Mouse (Mus musculus): ENCODE results near the gene Terb2. TPM values are rescaled to one million over a fixed set of nuclear protein-coding genes. Genes with fewer than 3 reads are reported as not detected.
"Not testable (repeated sequence)": the region's sequence is repeated elsewhere in the genome, so short reads cannot be mapped to it uniquely, and the experiment has no call there.

Terb2 gene
- polyA plus RNA-seq, 1 experiment = not detected

GRCm38 (mm10) chr2:122172188-122172587 is 13.9 kb upstream of the Terb2 start:
- no peak overlapping the region for H3K4me3 ChIP-seq (ENCODE audit: insufficient read depth, low read depth, low read length)
- TF ChIP-seq POLR2A (IDR thresholded peaks at IDR 0.05; ENCODE audit: insufficient read depth, low read depth, low read length) (no peak), CTCF (IDR thresholded peaks at IDR 0.05; ENCODE audit: insufficient read depth, low read depth, low read length) (no peak)
- no peaks in the 10 kb centered on the region for H3K4me1 ChIP-seq (ENCODE audit: control insufficient read depth, insufficient read depth, low read length)
- H3K27ac ChIP-seq (ENCODE audit: insufficient read depth, low read depth, low read length) = no peak overlapping the region
- 93% methylated on average over 2 of the region's 2 CpGs for WGBS

GRCm38 (mm10) chr2:122180051-122180822 is 5.8 kb upstream of the Terb2 start:
- WGBS = 78% methylated on average over 8 of the region's 8 CpGs
- no peak for TF ChIP-seq POLR2A (IDR thresholded peaks at IDR 0.05; ENCODE audit: insufficient read depth, low read depth, low read length)
- no peak for TF ChIP-seq CTCF (IDR thresholded peaks at IDR 0.05; ENCODE audit: insufficient read depth, low read depth, low read length)
- Histone ChIP-seq H3K27ac (ENCODE audit: insufficient read depth, low read depth, low read length) (no peak overlapping the region), H3K4me3 (ENCODE audit: insufficient read depth, low read depth, low read length) (no peak overlapping the region), H3K4me1 (ENCODE audit: control insufficient read depth, insufficient read depth, low read length) (no peaks in the 10 kb centered on the region)

- Histone ChIP-seq H3K4me1 (ENCODE audit: control insufficient read depth, insufficient read depth, low read length) (no peaks in the 10 kb centered on the region), H3K4me3 (ENCODE audit: insufficient read depth, low read depth, low read length) (no peak overlapping the region), H3K27ac (ENCODE audit: insufficient read depth, low read depth, low read length) (no peak overlapping the region)
- TF ChIP-seq POLR2A (IDR thresholded peaks at IDR 0.05; ENCODE audit: insufficient read depth, low read depth, low read length) (no peak), CTCF (IDR thresholded peaks at IDR 0.05; ENCODE audit: insufficient read depth, low read depth, low read length) (no peak)
- 83% methylated on average over 4 of the region's 4 CpGs for WGBS
Observed at GRCm38 (mm10) chr2:122185086-122185485, 986 bp upstream of the Terb2 start.

- TF ChIP-seq CTCF (IDR thresholded peaks at IDR 0.05; ENCODE audit: insufficient read depth, low read depth, low read length) (no peak), POLR2A (IDR thresholded peaks at IDR 0.05; ENCODE audit: insufficient read depth, low read depth, low read length) (no peak)
- Histone ChIP-seq H3K4me1 (ENCODE audit: control insufficient read depth, insufficient read depth, low read length) (no peaks in the 10 kb centered on the region), H3K4me3 (ENCODE audit: insufficient read depth, low read depth, low read length) (no peak overlapping the region), H3K27ac (ENCODE audit: insufficient read depth, low read depth, low read length) (no peak overlapping the region)
- WGBS = 96% methylated on average over 3 of the region's 3 CpGs
Observed at GRCm38 (mm10) chr2:122186751-122187150, 679 bp downstream of the Terb2 start.

- no peak for TF ChIP-seq CTCF (IDR thresholded peaks at IDR 0.05; ENCODE audit: insufficient read depth, low read depth, low read length)
- TF ChIP-seq POLR2A (IDR thresholded peaks at IDR 0.05; ENCODE audit: insufficient read depth, low read depth, low read length) = no peak
Observed at GRCm38 (mm10) chr2:122191849-122192248, 5.8 kb downstream of the Terb2 start.

GRCm38 (mm10) chr2:122194509-122194929 is 8.4 kb downstream of the Terb2 start:
- Histone ChIP-seq H3K27ac (ENCODE audit: insufficient read depth, low read depth, low read length) (no peak overlapping the region), H3K4me3 (ENCODE audit: insufficient read depth, low read depth, low read length) (no peak overlapping the region), H3K4me1 (ENCODE audit: control insufficient read depth, insufficient read depth, low read length) (no peaks in the 10 kb centered on the region)
- 21% methylated on average over 1 of the region's 1 CpGs for WGBS
- TF ChIP-seq CTCF (IDR thresholded peaks at IDR 0.05; ENCODE audit: insufficient read depth, low read depth, low read length) (no peak), POLR2A (IDR thresholded peaks at IDR 0.05; ENCODE audit: insufficient read depth, low read depth, low read length) (no peak)

More at GRCm38 (mm10) chr2:122191849-122192248, 5.8 kb downstream of the Terb2 start:
- H3K27ac ChIP-seq (ENCODE audit: insufficient read depth, low read depth, low read length) = no peak overlapping the region
- WGBS = 84% methylated on average over 3 of the region's 3 CpGs
- H3K4me1 ChIP-seq (ENCODE audit: control insufficient read depth, insufficient read depth, low read length) = no peaks in the 10 kb centered on the region
- H3K4me3 ChIP-seq (ENCODE audit: insufficient read depth, low read depth, low read length) = no peak overlapping the region

- Histone ChIP-seq H3K27ac (ENCODE audit: insufficient read depth, low read depth, low read length) (no peak overlapping the region), H3K4me1 (ENCODE audit: control insufficient read depth, insufficient read depth, low read length) (no peaks in the 10 kb centered on the region), H3K4me3 (ENCODE audit: insufficient read depth, low read depth, low read length) (no peak overlapping the region)
- no peak for TF ChIP-seq CTCF (IDR thresholded peaks at IDR 0.05; ENCODE audit: insufficient read depth, low read depth, low read length)
- TF ChIP-seq POLR2A (IDR thresholded peaks at IDR 0.05; ENCODE audit: insufficient read depth, low read depth, low read length) = no peak
- 98% methylated on average over 1 of the region's 1 CpGs for WGBS
Observed at GRCm38 (mm10) chr2:122201501-122201900, 15.4 kb downstream of the Terb2 start.

GRCm38 (mm10) chr2:122206440-122207107 is 20.5 kb downstream of the Terb2 start:
- no peak overlapping the region for H3K4me3 ChIP-seq (ENCODE audit: insufficient read depth, low read depth, low read length)
- no peaks in the 10 kb centered on the region for H3K4me1 ChIP-seq (ENCODE audit: control insufficient read depth, insufficient read depth, low read length)
- TF ChIP-seq POLR2A (IDR thresholded peaks at IDR 0.05; ENCODE audit: insufficient read depth, low read depth, low read length) (no peak), CTCF (IDR thresholded peaks at IDR 0.05; ENCODE audit: insufficient read depth, low read depth, low read length) (no peak)
- WGBS = 85% methylated on average over 2 of the region's 2 CpGs
- H3K27ac ChIP-seq (ENCODE audit: insufficient read depth, low read depth, low read length) = no peak overlapping the region

GRCm38 (mm10) chr2:122210534-122211228 is 24.6 kb downstream of the Terb2 start:
- WGBS = 47% methylated on average over 3 of the region's 3 CpGs
- H3K4me3 ChIP-seq (ENCODE audit: insufficient read depth, low read depth, low read length) = no peak overlapping the region
- no peak overlapping the region for H3K27ac ChIP-seq (ENCODE audit: insufficient read depth, low read depth, low read length)
- TF ChIP-seq CTCF (IDR thresholded peaks at IDR 0.05; ENCODE audit: insufficient read depth, low read depth, low read length) = no peak
- TF ChIP-seq POLR2A (IDR thresholded peaks at IDR 0.05; ENCODE audit: insufficient read depth, low read depth, low read length) = no peak
- no peaks in the 10 kb centered on the region for H3K4me1 ChIP-seq (ENCODE audit: control insufficient read depth, insufficient read depth, low read length)

GRCm38 (mm10) chr2:122217075-122217474 is 31.0 kb downstream of the Terb2 start:
- not testable (repeated sequence) for H3K4me1 ChIP-seq (ENCODE audit: control insufficient read depth, insufficient read depth, low read length); H3K27ac ChIP-seq (ENCODE audit: insufficient read depth, low read depth, low read length); H3K4me3 ChIP-seq (ENCODE audit: insufficient read depth, low read depth, low read length)
- 96% methylated on average over 4 of the region's 4 CpGs for WGBS
